Mouse (Mus musculus): Measurements from ENCODE around the gene Trim56. TPM values are rescaled to one million over a fixed set of nuclear protein-coding genes. Genes with fewer than 3 reads are reported as not detected.

Trim56 gene
- polyA plus RNA-seq (2017; shearing (Covaris generic)) = 8.8 TPM

GRCm38 (mm10) chr5:137115866-137116847 lies at the start of gene Trim56:
Trim56 (minus strand) TSS chr5:137116209.

GRCm38 (mm10) chr5:137149272-137149882 lies 33.4 kb upstream of the Trim56 start, which contains the start of gene Muc3:
Muc3 (minus strand) TSS chr5:137149322.

DNA sequence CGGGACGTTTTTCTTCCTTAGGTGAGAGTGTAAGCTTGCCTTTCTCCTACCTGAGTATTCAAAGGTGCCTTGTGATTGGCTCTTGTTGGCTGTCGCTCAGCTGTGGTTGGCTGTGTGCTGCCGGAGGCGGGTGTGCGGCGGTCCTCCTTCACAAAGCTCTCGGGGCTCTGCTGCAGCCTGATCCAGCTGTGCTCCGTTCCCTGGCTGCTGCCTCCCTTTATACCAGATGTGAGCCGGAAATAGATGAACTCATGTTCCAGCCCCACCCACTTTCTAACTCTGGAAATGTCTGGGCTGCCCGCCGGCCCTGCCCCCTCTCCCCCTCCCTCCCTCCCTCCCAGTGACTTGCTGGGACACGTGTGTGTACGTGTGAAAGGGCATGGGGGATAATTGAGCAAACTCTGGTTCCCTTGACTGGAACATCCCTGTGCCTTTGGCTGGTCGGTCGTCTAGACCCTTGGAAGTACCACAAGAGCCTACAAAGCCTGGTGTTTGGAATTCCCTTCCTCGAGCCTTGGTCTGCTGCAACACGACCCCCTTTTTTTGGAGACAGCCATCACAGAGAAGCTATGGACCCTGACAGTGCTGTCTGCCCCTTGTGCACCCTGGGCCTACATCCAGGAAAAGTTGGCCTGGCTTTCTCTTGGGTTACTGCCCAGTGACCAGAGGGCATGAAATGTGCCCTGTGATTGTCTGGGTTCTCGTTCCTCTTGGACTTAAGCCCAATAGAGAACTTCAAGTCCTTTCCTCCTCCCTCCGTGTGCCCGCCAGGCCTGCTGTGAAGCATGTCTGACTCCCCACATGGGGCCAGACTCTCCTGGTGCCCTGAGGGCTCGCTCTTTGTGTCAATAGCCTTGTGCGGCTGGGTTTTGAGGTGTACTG lies 43.7 kb downstream of the Trim56 start, which contains the start of gene Serpine1:
Gene Serpine1, minus strand, starts transcription at position 190 of the 882 bp plus-strand sequence.

Other genes starting within 250 kb of the Trim56 start
- gene Col26a1, start 233.0 kb downstream of the Trim56 start, polyA plus RNA-seq (2017; shearing (Covaris generic)) = not detected
- gene Ift22, start 208.1 kb downstream of the Trim56 start, polyA plus RNA-seq (2017; shearing (Covaris generic)) = 2.0 TPM
- 165 TPM for gene Fis1, start 162.9 kb downstream of the Trim56 start, polyA plus RNA-seq (2017; shearing (Covaris generic))
- not detected for gene Cldn15, start 149.6 kb downstream of the Trim56 start, polyA plus RNA-seq (2017; shearing (Covaris generic))
- 7.0 TPM for gene Plod3, start 129.2 kb downstream of the Trim56 start, polyA plus RNA-seq (2017; shearing (Covaris generic))
- 25.7 TPM for gene Znhit1, start 128.2 kb downstream of the Trim56 start, polyA plus RNA-seq (2017; shearing (Covaris generic))
- not detected for gene Vgf, start 89.8 kb downstream of the Trim56 start, polyA plus RNA-seq (2017; shearing (Covaris generic))
- gene Ap1s1, start 70.1 kb downstream of the Trim56 start, polyA plus RNA-seq (2017; shearing (Covaris generic)) = 31.1 TPM
- gene Serpine1, start 43.9 kb downstream of the Trim56 start, polyA plus RNA-seq (2017; shearing (Covaris generic)) = not detected
- gene Muc3, start 33.1 kb upstream of the Trim56 start, polyA plus RNA-seq (2017; shearing (Covaris generic)) = not detected
- 0.49 TPM for gene Muc3a, start 96.2 kb upstream of the Trim56 start, polyA plus RNA-seq (2017; shearing (Covaris generic))
- gene Ache, start 171.3 kb upstream of the Trim56 start, polyA plus RNA-seq (2017; shearing (Covaris generic)) = 0.70 TPM
- 0.91 TPM for gene Ufsp1, start 178.4 kb upstream of the Trim56 start, polyA plus RNA-seq (2017; shearing (Covaris generic))
- 115 TPM for gene Srrt, start 191.5 kb upstream of the Trim56 start, polyA plus RNA-seq (2017; shearing (Covaris generic))
- 3.0 TPM for gene Trip6, start 198.2 kb upstream of the Trim56 start, polyA plus RNA-seq (2017; shearing (Covaris generic))
- gene Slc12a9, start 217.4 kb upstream of the Trim56 start, polyA plus RNA-seq (2017; shearing (Covaris generic)) = 17.3 TPM
- not detected for gene Ephb4, start 233.9 kb upstream of the Trim56 start, polyA plus RNA-seq (2017; shearing (Covaris generic))

Measured in naive thymus-derived CD4-positive, alpha-beta T cell, adult 5 months (primary cell).